Mouse (Mus musculus) midbrain, embryonic 15.5 days (tissue): ENCODE measurements around the gene Mrpl3. TPM values are rescaled to one million over a fixed set of nuclear protein-coding genes. Genes with fewer than 3 reads are reported as not detected.
"Not testable (repeated sequence)": the region's sequence is repeated elsewhere in the genome, so short reads cannot be mapped to it uniquely, and the experiment has no call there.

ENCODE experiments used
- ATAC-seq: fragments of 200-750 bp; cut with Nextera tagmentation; replicated peaks from 2 replicates; pipeline ENCODE4 v1.8.0; 2017; ENCODE audit warnings: moderate TSS enrichment
- H3K27ac ChIP-seq: fragments of 300-500 bp; sonication (generic); 2 replicates; pipeline ENCODE4 v1.5.1; 2015; ENCODE audit warnings: mild to moderate bottlenecking, inconsistent platforms
- H3K27me3 ChIP-seq: fragments of 300-500 bp; sonication (generic); replicated peaks from 2 replicates; pipeline ENCODE4 v1.6.1; 2015; ENCODE audit warnings: inconsistent platforms
- H3K36me3 ChIP-seq: fragments of 300-500 bp; sonication (generic); replicated peaks from 2 replicates; pipeline ENCODE4 v1.6.1; 2015; ENCODE audit warnings: inconsistent platforms
- H3K4me1 ChIP-seq: fragments of 300-500 bp; sonication (generic); 2 replicates; pipeline ENCODE4 v1.6.1; 2015; ENCODE audit warnings: inconsistent platforms
- H3K4me2 ChIP-seq: fragments of 300-500 bp; sonication (generic); 2 replicates; pipeline ENCODE4 v1.6.1; 2015; ENCODE audit warnings: inconsistent platforms, mild to moderate bottlenecking, moderate library complexity
- H3K4me3 ChIP-seq: fragments of 300-500 bp; sonication (generic); 2 replicates; pipeline ENCODE4 v1.5.1; 2015; ENCODE audit warnings: mild to moderate bottlenecking, inconsistent platforms
- H3K9ac ChIP-seq: fragments of 300-500 bp; sonication (generic); 2 replicates; pipeline ENCODE4 v1.6.1; 2015; ENCODE audit warnings: mild to moderate bottlenecking, inconsistent platforms
- H3K9me3 ChIP-seq: fragments of 300-500 bp; sonication (generic); 2 replicates; pipeline ENCODE4 v1.6.1; 2016; ENCODE audit warnings: inconsistent platforms
- WGBS: fragments of 180-500 bp; shearing (Covaris S2); methylation state at CpG from one replicate; pipeline ENCODE4 v1.1.7; 2015; ENCODE audit warnings: mixed read lengths; 5-methylcytosine and 5-hydroxymethylcytosine counted together
- polyA plus RNA-seq: library from polyadenylated mRNA; unstranded; fragments of >200 nt; fragmentation: Nextera tagmentation; extraction: Ambion mirVana; gene quantifications from 2 replicates; pipeline ENCODE4 v1.2.1, GENCODE M21; 2015

Gene Mrpl3
- polyA plus RNA-seq, 1 experiment from 2014 or later = 86.7 TPM

DNA sequence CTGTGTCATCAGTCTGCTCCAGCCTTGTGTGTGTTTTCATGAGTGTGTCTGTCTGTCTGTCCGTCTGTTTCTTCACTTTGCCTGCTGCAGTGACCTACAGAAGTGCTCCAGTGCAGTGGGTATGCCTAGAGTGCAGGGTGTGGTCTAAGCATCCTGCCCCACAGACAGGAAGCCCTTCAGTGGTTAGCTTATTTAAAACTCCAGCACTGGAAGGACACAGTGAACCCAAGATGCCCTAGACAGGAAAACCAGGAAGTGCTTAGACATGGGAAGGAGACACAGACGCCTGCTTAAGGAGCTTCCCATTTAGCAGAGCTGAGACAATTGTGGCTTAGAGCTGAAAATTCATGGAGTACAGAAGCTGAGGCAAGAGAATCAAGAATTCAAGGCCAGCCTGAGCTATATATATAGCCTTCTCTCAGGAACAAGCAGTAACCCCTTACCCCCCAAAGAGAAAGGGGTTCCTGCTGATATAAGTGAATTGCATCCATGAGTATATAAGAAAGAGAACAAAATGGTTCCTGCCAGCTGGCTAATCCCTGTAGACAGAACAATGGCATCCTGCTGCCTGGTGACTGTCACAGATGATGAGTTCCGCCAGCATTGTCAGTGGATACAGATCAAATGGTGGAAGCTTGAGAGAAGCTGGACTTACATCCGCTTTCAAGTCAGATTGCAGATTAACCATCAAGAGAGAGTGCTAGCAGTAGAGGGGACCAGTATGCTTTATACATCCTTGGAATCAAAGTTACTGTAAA, 20.1 kb downstream of the Mrpl3 start:
- Histone ChIP-seq H3K4me1 (no peaks in the 10 kb centered on the region), H3K4me3 (no peak overlapping the region), H3K9me3 (no peaks in the 10 kb centered on the region), H3K27me3 (no peaks in the 10 kb centered on the region), H3K9ac (no peak overlapping the region), H3K27ac (no peak overlapping the region), H3K4me2 (no peak overlapping the region), H3K36me3 (peaks cover 18% of the 10 kb centered on the region)
- ATAC-seq = no peak
- WGBS = 42% methylated on average over 4 of the region's 4 CpGs

DNA sequence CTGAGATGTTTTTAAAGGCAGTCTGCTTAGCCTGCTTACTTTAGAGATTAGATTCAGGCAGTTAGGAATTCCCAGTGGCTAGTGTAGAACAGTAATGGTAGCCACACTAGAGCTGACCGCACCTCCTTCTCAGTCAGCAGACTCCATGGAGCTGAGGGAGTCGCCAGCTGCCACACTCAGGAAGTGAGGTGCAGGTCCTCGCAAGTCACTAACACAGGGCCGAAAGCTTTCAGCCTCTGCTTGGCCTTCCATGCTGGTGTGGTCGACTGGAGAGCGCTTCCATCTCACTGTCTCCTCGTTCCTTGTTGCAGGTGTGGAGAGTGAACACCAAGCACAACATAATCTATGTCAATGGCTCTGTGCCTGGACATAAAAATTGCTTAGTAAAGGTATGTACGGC, 21.8 kb downstream of the Mrpl3 start:
- no peak for ATAC-seq
- no peak overlapping the region for H3K4me3 ChIP-seq
- H3K27me3 ChIP-seq = no peaks in the 10 kb centered on the region
- 89% methylated on average over 8 of the region's 8 CpGs for WGBS
- no peak overlapping the region for H3K9ac ChIP-seq
- no peak overlapping the region for H3K4me2 ChIP-seq
- H3K9me3 ChIP-seq = no peaks in the 10 kb centered on the region
- no peak overlapping the region for H3K27ac ChIP-seq
- no peaks in the 10 kb centered on the region for H3K4me1 ChIP-seq
- H3K36me3 ChIP-seq = peaks cover 22% of the 10 kb centered on the region

DNA sequence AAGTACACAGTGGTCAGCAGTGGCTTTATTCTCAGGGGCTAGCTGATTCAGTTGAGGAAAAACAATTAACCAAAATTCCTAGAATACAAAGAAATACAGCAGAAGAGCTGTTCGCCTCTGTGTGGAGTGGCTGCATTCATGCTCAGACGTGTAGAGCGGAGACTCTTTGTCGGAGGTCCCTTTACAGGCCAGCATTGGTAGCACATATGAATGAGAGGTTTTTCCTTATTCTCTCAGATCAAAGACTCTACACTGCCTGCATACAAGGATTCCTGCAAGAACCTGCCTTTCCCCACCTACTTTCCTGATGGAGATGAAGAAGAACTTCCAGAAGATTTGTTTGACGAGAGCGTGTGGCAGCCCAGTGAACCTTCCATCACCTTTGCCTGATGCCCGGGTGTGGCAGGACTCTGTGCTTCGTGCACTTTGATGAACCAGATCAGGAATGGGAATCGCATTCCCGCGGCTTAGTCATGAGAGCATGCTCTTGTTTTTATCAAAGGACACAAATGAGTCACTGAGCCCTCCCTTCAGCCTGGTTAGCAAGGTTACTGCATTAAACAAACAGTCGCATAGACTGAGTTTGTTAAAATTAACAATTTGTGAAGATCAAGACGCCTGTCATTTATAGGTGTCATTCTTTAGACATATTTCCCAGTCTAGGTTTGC, 23.9 kb downstream of the Mrpl3 start:
- Histone ChIP-seq H3K4me2 (no peak overlapping the region), H3K36me3 (peaks cover 19% of the 10 kb centered on the region), H3K9me3 (no peaks in the 10 kb centered on the region), H3K4me1 (no peaks in the 10 kb centered on the region), H3K4me3 (no peak overlapping the region), H3K27me3 (no peaks in the 10 kb centered on the region), H3K27ac (no peak overlapping the region), H3K9ac (no peak overlapping the region)
- no peak for ATAC-seq
- 92% methylated on average over 13 of the region's 13 CpGs for WGBS

DNA sequence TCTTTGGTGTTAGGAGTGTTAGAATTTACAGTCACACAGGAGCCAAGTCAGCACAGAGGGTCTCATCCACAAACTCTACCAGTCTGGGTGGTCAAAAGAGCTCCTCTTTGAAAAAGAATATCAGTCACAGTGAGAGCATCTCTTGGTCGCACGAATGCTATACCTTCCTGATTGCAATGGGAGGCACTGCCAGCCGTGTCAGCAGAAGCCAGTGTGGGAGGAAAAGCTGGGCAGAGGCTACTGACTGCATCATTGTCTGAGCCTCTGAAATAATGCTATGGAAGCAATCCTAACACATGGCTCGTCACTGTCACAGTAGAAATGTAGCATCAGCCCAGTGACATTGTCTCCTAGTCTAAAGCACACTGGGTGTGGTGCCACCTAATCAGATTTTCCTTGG, 25.4 kb downstream of the Mrpl3 start:
- Histone ChIP-seq H3K9ac (no peak overlapping the region), H3K4me2 (no peak overlapping the region), H3K4me3 (no peak overlapping the region), H3K36me3 (peaks cover 18% of the 10 kb centered on the region; the same call in 1 of the 2 replicates), H3K27ac (no peak overlapping the region), H3K9me3 (no peaks in the 10 kb centered on the region), H3K27me3 (no peaks in the 10 kb centered on the region), H3K4me1 (no peaks in the 10 kb centered on the region)
- WGBS = 93% methylated on average over 4 of the region's 4 CpGs
- ATAC-seq = no peak

DNA sequence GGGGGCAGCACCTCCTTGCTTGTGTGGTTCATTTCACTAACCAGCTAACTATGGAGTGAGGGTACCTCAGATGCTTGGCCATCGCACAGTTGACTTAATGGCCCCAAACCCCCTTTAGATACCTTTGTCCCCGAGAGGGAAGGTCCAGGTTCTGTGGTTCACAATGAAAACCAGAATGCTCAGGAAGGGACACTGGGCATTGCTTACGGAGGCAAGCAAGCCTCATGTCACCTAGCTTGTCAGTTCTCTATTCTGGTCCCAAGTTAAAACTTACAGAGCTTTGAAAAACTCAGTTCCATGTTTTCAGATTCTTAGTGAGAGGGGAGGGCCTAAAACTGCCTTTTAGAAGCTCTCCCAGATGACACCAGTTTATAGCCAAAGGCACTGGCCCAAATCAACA, 27.2 kb downstream of the Mrpl3 start:
- WGBS = 94% methylated on average over 3 of the region's 3 CpGs
- H3K27me3 ChIP-seq = no peaks in the 10 kb centered on the region
- ATAC-seq = no peak

DNA sequence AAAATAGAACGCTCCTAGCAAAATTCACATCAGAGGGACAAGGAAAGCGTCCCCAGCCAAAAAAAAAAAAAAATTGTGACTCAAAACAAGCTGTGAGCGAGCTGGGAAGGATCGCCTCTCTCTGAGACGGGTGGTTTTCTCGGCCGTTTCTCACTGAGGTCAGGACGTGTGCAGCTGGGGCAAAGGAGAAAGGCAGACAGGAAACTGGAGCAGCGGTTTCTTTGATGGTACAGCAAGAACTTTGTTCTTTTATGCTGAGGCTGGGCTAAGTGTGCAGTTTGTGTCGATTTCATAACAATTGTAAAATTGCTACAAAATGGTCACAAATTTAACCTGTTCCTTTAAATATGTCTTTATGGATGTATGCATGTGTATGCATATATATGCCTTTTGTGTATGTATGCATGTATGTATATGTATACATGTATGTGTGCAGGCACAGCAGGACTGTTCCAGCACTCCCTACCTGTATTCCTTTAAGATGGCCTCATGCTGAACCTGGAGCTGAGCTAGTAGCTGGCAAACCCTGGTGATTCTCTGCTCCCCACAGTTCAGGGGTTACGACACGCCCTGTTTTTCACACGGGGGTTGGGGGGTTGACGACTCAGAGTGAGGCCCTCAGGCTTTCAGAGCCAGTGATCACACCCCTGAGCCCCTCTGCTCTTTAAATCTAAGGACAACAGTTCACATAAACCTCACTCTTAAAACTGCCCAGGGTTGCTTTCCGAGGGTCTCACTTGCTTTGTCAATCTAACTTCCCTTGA, 48.0 kb downstream of the Mrpl3 start:
- no peak overlapping the region for H3K4me2 ChIP-seq
- H3K4me1 ChIP-seq = no peaks in the 10 kb centered on the region
- 72% methylated on average over 15 of the region's 15 CpGs for WGBS
- no peaks in the 10 kb centered on the region for H3K27me3 ChIP-seq
- no peak overlapping the region for H3K9ac ChIP-seq
- ATAC-seq = no peak
- H3K4me3 ChIP-seq = no peak overlapping the region
- H3K9me3 ChIP-seq = no peaks in the 10 kb centered on the region
- no peak overlapping the region for H3K27ac ChIP-seq
- no peaks in the 10 kb centered on the region for H3K36me3 ChIP-seq

More for the DNA sequence above, 27.2 kb downstream of the Mrpl3 start:
- Histone ChIP-seq H3K4me1 (no peaks in the 10 kb centered on the region), H3K9ac (no peak overlapping the region), H3K4me3 (no peak overlapping the region), H3K27ac (no peak overlapping the region), H3K9me3 (no peaks in the 10 kb centered on the region), H3K4me2 (no peak overlapping the region), H3K36me3 (peaks cover 13% of the 10 kb centered on the region; the same call in 1 of the 2 replicates)

DNA sequence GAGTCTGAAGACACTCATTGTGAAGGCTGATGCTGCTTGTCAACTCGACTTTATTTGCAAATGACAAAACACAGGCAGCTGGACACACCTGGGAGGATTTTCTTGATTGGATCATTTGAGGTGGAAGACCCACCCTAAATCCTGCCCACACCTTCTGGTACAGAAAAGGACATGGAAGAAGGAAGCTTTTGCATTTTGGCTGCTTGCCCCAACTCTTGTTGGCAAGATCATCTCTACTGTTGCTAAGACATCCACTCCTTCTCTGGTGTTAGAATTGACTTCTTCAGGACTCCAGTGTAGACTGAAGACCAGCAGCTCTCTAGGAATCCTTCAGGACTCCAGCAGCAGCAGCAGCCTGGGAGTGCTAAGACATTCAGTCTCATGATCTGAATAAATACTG, 48.9 kb downstream of the Mrpl3 start:
- WGBS = 57% methylated on average over 1 of the region's 1 CpGs
- H3K4me3 ChIP-seq = no peak overlapping the region
- H3K9ac ChIP-seq = no peak overlapping the region
- H3K4me1 ChIP-seq = no peaks in the 10 kb centered on the region
- ATAC-seq = no peak
- H3K9me3 ChIP-seq = no peaks in the 10 kb centered on the region
- no peak overlapping the region for H3K4me2 ChIP-seq
- no peak overlapping the region for H3K27ac ChIP-seq
- no peaks in the 10 kb centered on the region for H3K36me3 ChIP-seq
- no peaks in the 10 kb centered on the region for H3K27me3 ChIP-seq

DNA sequence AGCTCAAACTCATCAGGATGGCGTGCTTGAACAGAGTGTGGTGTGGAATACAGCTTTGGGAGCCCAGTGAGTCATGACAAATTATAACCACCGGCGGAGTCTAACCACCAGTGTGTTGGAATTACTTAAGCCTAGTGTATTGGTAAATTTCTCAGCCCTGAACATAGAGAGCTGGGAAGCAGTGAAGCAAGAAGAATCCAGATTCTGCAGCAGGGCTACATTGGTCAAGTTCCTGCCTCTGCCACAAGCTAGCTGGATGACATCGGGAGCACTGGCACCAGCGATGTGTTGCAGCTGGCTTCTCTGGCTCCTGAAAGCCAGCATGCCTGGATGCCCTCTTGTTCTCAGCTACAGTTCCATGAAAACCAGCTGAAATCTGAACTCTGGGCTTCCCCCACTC, 50.9 kb downstream of the Mrpl3 start:
- H3K9me3 ChIP-seq = no peaks in the 10 kb centered on the region
- H3K4me2 ChIP-seq = no peak overlapping the region
- no peak overlapping the region for H3K4me3 ChIP-seq
- H3K4me1 ChIP-seq = no peaks in the 10 kb centered on the region
- no peaks in the 10 kb centered on the region for H3K36me3 ChIP-seq
- WGBS = 74% methylated on average over 5 of the region's 5 CpGs
- H3K27ac ChIP-seq = no peak overlapping the region
- no peak for ATAC-seq
- no peak overlapping the region for H3K9ac ChIP-seq
- H3K27me3 ChIP-seq = no peaks in the 10 kb centered on the region

DNA sequence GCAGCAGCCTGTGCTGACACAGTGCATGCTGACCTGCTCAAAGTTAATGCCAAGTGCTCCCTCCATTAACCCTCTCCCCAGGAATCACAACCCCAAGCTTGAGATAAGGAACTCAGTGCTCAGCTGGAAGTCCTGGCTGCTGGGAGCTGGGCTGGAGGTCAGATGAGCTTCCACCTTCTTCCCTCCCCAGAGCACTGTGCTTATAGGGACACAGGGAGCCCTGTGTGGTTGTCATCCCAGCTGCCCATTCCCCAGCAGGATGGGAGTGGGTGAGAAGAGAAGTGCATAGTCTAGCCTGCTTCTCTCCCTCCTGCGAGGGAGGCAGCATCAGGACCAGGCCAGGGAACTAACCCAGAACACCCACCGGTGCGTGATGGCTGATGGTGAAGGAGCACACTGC, 72.2 kb downstream of the Mrpl3 start:
- ATAC-seq, H3K4me3 ChIP-seq, H3K27me3 ChIP-seq, H3K4me1 ChIP-seq, H3K9ac ChIP-seq, H3K9me3 ChIP-seq, H3K4me2 ChIP-seq, H3K36me3 ChIP-seq, H3K27ac ChIP-seq: not testable (repeated sequence)
- 84% methylated on average over 3 of the region's 3 CpGs for WGBS

Other genes starting within 250 kb of the Mrpl3 start
- gene Nudt16, start 78.6 kb downstream of the Mrpl3 start, polyA plus RNA-seq = 30.7 and 31.5 TPM in 2 replicates
- gene 1700080E11Rik, start 91.9 kb downstream of the Mrpl3 start, polyA plus RNA-seq = not detected in 2 replicates